Mouse (Mus musculus) cerebellum, adult 2 months (tissue): ENCODE results near the gene Olfr1309. TPM values are rescaled to one million over a fixed set of nuclear protein-coding genes. Genes with fewer than 3 reads are reported as not detected.
"Not testable (repeated sequence)": the region's sequence is repeated elsewhere in the genome, so short reads cannot be mapped to it uniquely, and the experiment has no call there.

Source experiments
- DNase-seq, 2 experiments: peaks; one replicate each; pipeline ENCODE4 v3.0.0; 2021
- H3K27ac ChIP-seq: fragments of 200-500 bp; 2 replicates; pipeline ENCODE4 v1.5.1; 2012; ENCODE audit warnings: low read length, control low read depth, inconsistent platforms; ENCODE audit not compliant: insufficient read depth
- H3K27me3 ChIP-seq: fragments of 200-500 bp; 2 replicates; pipeline ENCODE4 v1.6.1; 2012; ENCODE audit warnings: inconsistent platforms, mild to moderate bottlenecking, low read length, moderate library complexity; ENCODE audit not compliant: control insufficient read depth, insufficient read depth
- H3K4me1 ChIP-seq: fragments of 200-500 bp; 2 replicates; pipeline ENCODE4 v1.6.1; 2011; ENCODE audit warnings: low read length; ENCODE audit not compliant: control insufficient read depth, insufficient read depth
- H3K4me3 ChIP-seq: fragments of 200-500 bp; replicated peaks from 2 replicates; pipeline ENCODE3; 2011; ENCODE audit warnings: mild to moderate bottlenecking, low read depth, low read length, control low read depth; ENCODE audit not compliant: insufficient read depth
- CTCF ChIP-seq: fragments of 200-500 bp; IDR thresholded peaks from 2 replicates; pipeline ENCODE4 v1.5.1; 2011; ENCODE audit warnings: low read depth, mild to moderate bottlenecking, control low read depth, low read length, moderate library complexity, borderline replicate concordance; ENCODE audit not compliant: insufficient read depth
- POLR2A ChIP-seq: fragments of 200-500 bp; IDR thresholded peaks from 2 replicates; pipeline ENCODE4 v1.6.1; 2011; ENCODE audit warnings: low read length, control low read depth, borderline replicate concordance; ENCODE audit not compliant: insufficient read depth
- WGBS: fragments of 180-500 bp; shearing (Covaris S2); methylation state at CpG from one replicate; pipeline ENCODE4 v1.1.7; 2018; 5-methylcytosine and 5-hydroxymethylcytosine counted together
- polyA plus RNA-seq: library from polyadenylated mRNA; depleted of rRNA; stranded (reverse); fragments of >200 nt; gene quantifications from 2 replicates; pipeline ENCODE4 v1.2.3, GENCODE M21; 2012; rRNA removed

The Olfr1309 gene
- not detected in 2 replicates for polyA plus RNA-seq

DNA sequence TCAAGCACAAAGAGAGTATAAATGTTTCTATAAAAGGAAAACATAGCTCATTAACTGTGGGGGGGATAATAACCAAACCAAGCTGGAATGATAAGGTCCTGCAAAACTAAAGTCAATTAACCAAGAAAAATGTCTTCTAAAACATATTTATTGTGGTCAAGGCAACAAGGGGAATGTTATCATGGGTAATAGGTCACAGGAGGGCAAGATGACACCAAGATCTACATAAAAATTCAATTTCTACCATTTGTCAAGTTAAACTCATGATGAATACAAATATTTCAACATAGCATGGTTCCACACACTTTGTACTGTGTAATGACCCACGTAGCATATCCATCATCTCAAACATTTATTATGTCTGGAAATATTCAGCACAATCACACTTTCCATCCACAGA is at the start of gene Olfr1309:
TSS of gene Olfr1309 (minus strand) at position 101 of the 400 bp plus-strand sequence.
- H3K4me3 ChIP-seq, result no peak within 1 kb of the TSS
- no peaks in the 10 kb centered on the region for H3K4me1 ChIP-seq
- TF ChIP-seq CTCF, result no peak
- no peak within 1 kb of the TSS for H3K27ac ChIP-seq
- WGBS, result 57% methylated on average over 1 of the region's 1 CpGs
- no peak for DNase-seq
- H3K27me3 ChIP-seq, result no peaks in the 10 kb centered on the region

DNA sequence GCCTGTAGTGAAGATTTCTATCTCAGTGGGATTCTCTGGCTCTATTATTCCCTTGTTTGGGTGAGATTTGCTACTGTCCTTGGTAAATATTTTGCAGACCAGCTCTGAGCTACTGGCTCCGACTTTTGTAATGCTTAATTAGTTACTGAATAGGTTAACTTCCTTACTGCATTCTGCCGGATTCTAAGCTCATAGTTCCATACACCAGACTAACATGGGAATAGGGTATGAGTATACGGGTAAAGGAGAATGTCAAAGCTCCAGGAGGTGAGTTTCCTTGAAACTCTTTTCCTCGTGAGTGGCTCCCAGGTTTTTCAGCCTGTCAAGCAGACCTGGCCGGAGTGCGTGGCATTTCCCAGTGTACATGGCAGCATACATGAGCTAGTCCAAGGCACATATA is 36.9 kb upstream of the Olfr1309 start:
- H3K27me3 ChIP-seq, H3K27ac ChIP-seq, H3K4me1 ChIP-seq, H3K4me3 ChIP-seq, DNase-seq: not testable (repeated sequence)
- WGBS, result 35% methylated on average over 6 of the region's 6 CpGs

DNA sequence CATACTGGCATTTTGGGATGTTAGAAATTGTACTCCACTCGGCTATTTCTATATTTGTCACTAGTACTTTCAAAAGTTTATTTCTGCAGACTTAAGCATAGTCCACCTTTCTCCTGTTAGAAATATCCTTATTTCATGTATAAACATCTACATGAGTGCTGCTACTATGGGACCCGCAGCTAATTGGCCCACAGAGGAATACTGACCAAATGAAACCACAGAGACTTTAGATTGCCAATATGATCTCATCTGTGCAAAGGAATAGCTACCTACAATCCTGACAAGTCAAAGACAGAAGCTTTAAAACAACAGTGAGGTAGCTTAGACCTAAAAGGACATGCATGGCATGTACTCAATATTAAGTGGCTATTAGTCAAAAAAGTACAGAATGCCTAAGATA is 34.2 kb upstream of the Olfr1309 start, which contains the start of gene Olfr1311:
TSS of gene Olfr1311 (minus strand) at position 101 of the 400 bp plus-strand sequence.
- no peak for TF ChIP-seq POLR2A
- no peak for TF ChIP-seq CTCF
- no peak for DNase-seq
- WGBS, result 91% methylated on average over 2 of the region's 2 CpGs
- H3K4me3 ChIP-seq, result no peak within 1 kb of the TSS
- H3K4me1 ChIP-seq, result no peaks in the 10 kb centered on the region
- no peaks in the 10 kb centered on the region for H3K27me3 ChIP-seq
- H3K27ac ChIP-seq, result no peak within 1 kb of the TSS

DNA sequence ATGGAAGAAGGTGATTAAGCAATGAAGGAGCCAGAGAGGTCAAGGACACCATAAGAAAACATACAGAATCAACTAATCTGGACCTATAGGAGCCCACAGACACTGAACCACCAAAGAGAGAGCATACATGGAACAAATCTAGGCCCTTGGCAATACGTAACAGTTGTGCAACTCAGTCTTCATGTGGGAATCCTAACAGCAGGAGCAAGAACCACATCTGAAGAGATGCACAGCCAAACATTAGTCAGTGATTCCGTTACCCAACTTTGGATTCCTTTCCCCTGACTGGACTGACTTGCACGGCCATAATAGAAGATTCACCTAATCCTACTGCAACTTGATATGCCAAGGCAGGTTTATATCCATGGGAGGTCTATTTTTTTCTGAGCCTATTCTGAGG is 24.8 kb upstream of the Olfr1309 start:
- no peak overlapping the region for H3K4me3 ChIP-seq
- no peak overlapping the region for H3K27ac ChIP-seq
- WGBS, result 75% methylated on average over 3 of the region's 3 CpGs
- DNase-seq, result no peak
- TF ChIP-seq POLR2A (no peak), CTCF (no peak)
- no peaks in the 10 kb centered on the region for H3K4me1 ChIP-seq
- no peaks in the 10 kb centered on the region for H3K27me3 ChIP-seq

DNA sequence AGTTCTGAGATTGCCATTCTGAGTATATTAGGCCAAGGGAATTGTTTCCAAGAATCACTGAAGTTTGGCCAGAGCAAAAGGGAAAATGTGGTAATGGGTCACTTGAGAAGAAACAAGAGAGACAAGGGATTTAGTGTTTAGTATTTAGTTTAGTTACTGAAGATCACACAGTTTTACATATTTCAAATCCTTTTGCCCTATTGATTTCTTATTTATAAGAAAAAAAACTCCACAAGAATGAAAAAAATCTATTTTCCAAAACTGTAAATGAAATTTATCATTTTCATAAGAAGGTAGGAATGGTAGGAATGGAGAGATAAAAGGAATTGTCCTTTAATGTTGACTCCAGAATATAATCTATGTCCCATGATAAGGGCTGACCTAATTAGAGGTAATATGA is 22.5 kb upstream of the Olfr1309 start, which contains the start of gene Olfr1310:
TSS of gene Olfr1310 (minus strand) at position 101 of the 400 bp plus-strand sequence.
- Histone ChIP-seq H3K27me3 (no peaks in the 10 kb centered on the region), H3K27ac (no peak within 1 kb of the TSS), H3K4me3 (no peak within 1 kb of the TSS), H3K4me1 (no peaks in the 10 kb centered on the region)
- TF ChIP-seq CTCF (no peak), POLR2A (no peak)
- no peak for DNase-seq

DNA sequence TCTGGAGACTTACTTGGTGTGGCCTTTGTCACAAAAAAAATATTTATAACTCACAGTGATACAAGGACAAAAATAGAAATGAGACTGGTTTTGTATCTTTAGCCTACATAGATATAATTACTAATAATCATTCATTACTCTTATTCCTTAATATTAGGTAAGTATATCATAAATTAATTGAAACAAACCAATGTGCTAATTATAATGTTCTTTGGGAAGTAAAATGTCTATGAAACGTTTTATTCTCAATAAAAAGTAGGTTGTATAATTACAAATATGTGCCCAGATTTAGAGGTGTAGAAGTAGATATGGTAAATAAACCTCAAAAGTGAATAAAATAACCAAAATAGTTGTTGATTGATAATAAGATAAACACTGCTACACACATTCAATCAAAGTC is 25.2 kb downstream of the Olfr1309 start, which contains the start of gene Olfr1308:
TSS of gene Olfr1308 (minus strand) at position 101 of the 400 bp plus-strand sequence.
- H3K4me1 ChIP-seq, result no peaks in the 10 kb centered on the region
- DNase-seq, result no peak
- no peak within 1 kb of the TSS for H3K27ac ChIP-seq
- 29% methylated on average over 1 of the region's 1 CpGs for WGBS
- no peaks in the 10 kb centered on the region for H3K27me3 ChIP-seq
- no peak for TF ChIP-seq CTCF
- no peak for TF ChIP-seq POLR2A
- no peak within 1 kb of the TSS for H3K4me3 ChIP-seq

DNA sequence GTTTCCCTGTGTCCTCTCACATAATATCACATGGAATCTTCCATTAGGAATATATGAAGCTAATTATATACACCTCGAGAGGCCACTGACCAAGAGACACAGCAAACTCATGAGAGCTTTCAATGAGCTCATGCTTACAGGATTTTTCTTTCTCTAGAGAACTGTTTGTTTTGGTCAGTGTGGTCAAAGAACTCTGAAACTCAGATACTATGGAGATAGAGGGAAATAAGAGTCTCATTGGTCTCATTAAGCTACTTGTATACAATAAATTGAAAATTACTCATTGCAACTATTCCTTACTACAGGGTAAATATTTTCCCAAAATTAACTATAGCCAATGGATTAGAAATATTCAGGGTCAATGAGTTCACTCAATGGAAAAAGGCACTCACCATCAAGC is 40.7 kb downstream of the Olfr1309 start, which contains the start of gene Olfr1307:
TSS of gene Olfr1307 (minus strand) at position 101 of the 400 bp plus-strand sequence.
- no peak for DNase-seq
- no peak within 1 kb of the TSS for H3K27ac ChIP-seq
- no peaks in the 10 kb centered on the region for H3K4me1 ChIP-seq
- H3K27me3 ChIP-seq, result no peaks in the 10 kb centered on the region
- WGBS, result 81% methylated on average over 1 of the region's 1 CpGs
- TF ChIP-seq CTCF, result no peak
- TF ChIP-seq POLR2A, result no peak
- no peak within 1 kb of the TSS for H3K4me3 ChIP-seq

Other genes with a start within 250 kb of the Olfr1309 start
- not detected in 2 replicates for gene Olfr1301, start 239.3 kb downstream of the Olfr1309 start, polyA plus RNA-seq
- not detected in 2 replicates for gene Olfr1302, start 212.9 kb downstream of the Olfr1309 start, polyA plus RNA-seq
- gene Olfr1303, start 169.9 kb downstream of the Olfr1309 start, polyA plus RNA-seq, result not detected in 2 replicates
- gene Olfr1305, start 113.1 kb downstream of the Olfr1309 start, polyA plus RNA-seq, result not detected in 2 replicates
- gene Olfr1306, start 74.0 kb downstream of the Olfr1309 start, polyA plus RNA-seq, result not detected in 2 replicates
- gene Olfr1307, start 40.8 kb downstream of the Olfr1309 start, polyA plus RNA-seq, result not detected in 2 replicates
- gene Olfr1308, start 25.3 kb downstream of the Olfr1309 start, polyA plus RNA-seq, result not detected in 2 replicates
- gene Olfr1310, start 22.4 kb upstream of the Olfr1309 start, polyA plus RNA-seq, result not detected in 2 replicates
- gene Olfr1311, start 34.1 kb upstream of the Olfr1309 start, polyA plus RNA-seq, result not detected in 2 replicates
- not detected in 2 replicates for gene Olfr1312, start 60.0 kb upstream of the Olfr1309 start, polyA plus RNA-seq
- gene Olfr1313, start 87.6 kb upstream of the Olfr1309 start, polyA plus RNA-seq, result not detected in 2 replicates
- gene Olfr1314, start 106.5 kb upstream of the Olfr1309 start, polyA plus RNA-seq, result not detected in 2 replicates
- gene Olfr1315-ps1, start 125.2 kb upstream of the Olfr1309 start, polyA plus RNA-seq, result not detected in 2 replicates
- not detected in 2 replicates for gene Olfr1316, start 144.7 kb upstream of the Olfr1309 start, polyA plus RNA-seq
- not detected in 2 replicates for gene Olfr1317, start 150.0 kb upstream of the Olfr1309 start, polyA plus RNA-seq
- not detected in 2 replicates for gene Olfr1318, start 163.9 kb upstream of the Olfr1309 start, polyA plus RNA-seq
- 219 and 231 TPM in 2 replicates for gene Lpcat4, start 249.2 kb upstream of the Olfr1309 start, polyA plus RNA-seq